Comparison of ENCODE assay signal across 8 mouse cellular contexts in the genomic region with DNA sequence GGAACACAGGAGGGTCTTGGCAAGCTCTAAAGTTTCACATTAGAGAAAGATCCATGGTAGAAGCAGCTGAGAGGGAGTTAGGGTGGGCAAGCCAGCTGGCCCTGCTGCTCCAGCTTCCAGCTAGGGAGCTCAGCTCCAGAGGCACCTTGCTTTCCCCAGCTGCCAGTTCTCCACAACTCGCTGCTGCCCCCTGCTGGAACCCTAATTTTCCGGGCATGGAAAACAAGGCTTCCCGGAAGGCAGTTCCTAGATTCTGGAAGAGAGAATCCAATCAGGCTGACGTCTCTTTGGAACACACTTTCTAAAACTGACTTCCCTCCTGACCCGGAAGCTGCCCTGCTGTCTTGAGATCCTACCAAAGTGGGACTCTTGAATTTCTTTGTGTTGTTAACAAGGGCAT. TPM values are rescaled to one million over a fixed set of nuclear protein-coding genes. Genes with fewer than 3 reads are reported as not detected.
A peak's percentile ranks its signal among the peaks of the same experiment; 100 is the strongest.
DNase-seq lines count a peak whose midpoint lies in the region; ATAC-seq and TF ChIP-seq lines count a peak whose summit lies in the region.

No protein-coding gene starts in this region.

- no peak overlapping the region for H3K27ac ChIP-seq in kidney, postnatal 0 days
- no peak overlapping the region for H3K27ac ChIP-seq in liver, adult 2 months (replicated peaks; ENCODE audit: insufficient read depth, low read depth, low read length)

- TF ChIP-seq CTCF in kidney, postnatal 0 days (IDR thresholded peaks at IDR 0.05; ENCODE audit: low read depth), result peak; percentile 96
- TF ChIP-seq CTCF in liver, adult 2 months (IDR thresholded peaks at IDR 0.05; ENCODE audit: low read depth, low read length), result peak; percentile 95

- H3K9ac ChIP-seq in kidney, postnatal 0 days (ENCODE audit: low read depth, low read length), result no peak overlapping the region
- no peak overlapping the region for H3K9ac ChIP-seq in liver, adult 2 months (ENCODE audit: low read depth, low read length)

- H3K4me3 ChIP-seq in kidney, postnatal 0 days (replicated peaks; ENCODE audit: low read depth, low read length), result no peak overlapping the region
- H3K4me3 ChIP-seq in liver, adult 2 months (ENCODE audit: insufficient read depth, low read depth, low read length), result no peak overlapping the region

- H3K36me3 ChIP-seq in kidney, postnatal 0 days (ENCODE audit: insufficient read depth, low read length), result peaks cover 6% of the 10 kb centered on the region; the same call in 1 of the 2 replicates
- H3K36me3 ChIP-seq in liver, adult 2 months (ENCODE audit: control insufficient read depth, insufficient read depth, low read length), result no peaks in the 10 kb centered on the region

- H3K4me1 ChIP-seq in kidney, postnatal 0 days (replicated peaks; ENCODE audit: insufficient read depth, low read length), result 0 out of 2 replicates have a peak, but pooled peaks cover 20% of the 10 kb centered on the region
- H3K4me1 ChIP-seq in liver, adult 2 months (ENCODE audit: control insufficient read depth, insufficient read depth, low read length), result no peaks in the 10 kb centered on the region; the same call in 1 of the 2 replicates

- peaks cover 10% of the 10 kb centered on the region for H3K27me3 ChIP-seq in kidney, postnatal 0 days (ENCODE audit: insufficient read depth, low read length)
- no peaks in the 10 kb centered on the region for H3K27me3 ChIP-seq in liver, adult 2 months (ENCODE audit: control insufficient read depth, insufficient read depth, low read length)

- 2% methylated on average over 5 of the region's 5 CpGs for WGBS in kidney, postnatal 0 days
- WGBS in liver, adult 2 months, result 1% methylated on average over 5 of the region's 5 CpGs

- H3K4me2 ChIP-seq in kidney, postnatal 0 days (ENCODE audit: low read length), result no peak overlapping the region

- no peak for TF ChIP-seq POLR2A in liver, adult 2 months (IDR thresholded peaks at IDR 0.05; ENCODE audit: extremely low read depth, insufficient read depth, low read length)

- DNase-seq in ovary, postnatal 10 days (ENCODE audit: low spot score), result peak; percentile 93
- no peak for DNase-seq in ovary, adult 18-20 months (ENCODE audit: low spot score)
- DNase-seq in cerebellum, adult 9-10 months, result peak; percentile 91
- DNase-seq in frontal cortex, postnatal 14 days (ENCODE audit: low spot score in 2 of 2), result peak; percentile 64 to 91
- DNase-seq in kidney, postnatal 0 days (ENCODE audit: low spot score), result peak; percentile 91
- DNase-seq in liver, adult 2 months (ENCODE audit: extremely low read depth, low read depth, low spot score), result peak; percentile 51
- peak; percentile 95 for DNase-seq in ovary, postnatal 14 days (ENCODE audit: low spot score)
- DNase-seq in thymus, postnatal 10 days (ENCODE audit: low spot score in 2 of 2), result peak; percentile 57 to 77

- no peaks in the 10 kb centered on the region for H3K9me3 ChIP-seq in kidney, postnatal 0 days (replicated peaks; ENCODE audit: low read length)

- no peaks in the 10 kb centered on the region for H3K79me2 ChIP-seq in liver, adult 2 months (ENCODE audit: control insufficient read depth, insufficient read depth, low read length)

- ATAC-seq in kidney, postnatal 0 days (replicated peaks; ENCODE audit: low FRiP score, low read depth), result no peak

RNA-seq across cellular contexts. Expression of gene Cavin1, which starts 13.4 kb away (rescaled TPM):
- polyA plus RNA-seq in kidney, postnatal 0 days (2015; fragmentation: Nextera tagmentation; extraction: Ambion mirVana), result 143 and 156 TPM in 2 replicates
- total RNA-seq in liver, adult 2 months (2014; rRNA removed), result 3.8 and 4.1 TPM in 2 replicates
- 3.9 and 4.0 TPM in 2 replicates for polyA plus RNA-seq in liver, adult 2 months (2012; rRNA removed)

RNA-seq across cellular contexts. Expression of gene Stat3, which starts 17.9 kb away (rescaled TPM):
- 48.0 and 51.8 TPM in 2 replicates for polyA plus RNA-seq in kidney, postnatal 0 days (2015; fragmentation: Nextera tagmentation; extraction: Ambion mirVana)
- 58.5 and 76.4 TPM in 2 replicates for total RNA-seq in liver, adult 2 months (2014; rRNA removed)
- 48.7 and 60.4 TPM in 2 replicates for polyA plus RNA-seq in liver, adult 2 months (2012; rRNA removed)

RNA-seq across cellular contexts. Expression of gene Atp6v0a1, which starts 52.0 kb away (rescaled TPM):
- polyA plus RNA-seq in kidney, postnatal 0 days (2015; fragmentation: Nextera tagmentation; extraction: Ambion mirVana), result 33.8 and 35.1 TPM in 2 replicates
- total RNA-seq in liver, adult 2 months (2014; rRNA removed), result 21.5 and 26.8 TPM in 2 replicates
- 37.7 and 39.2 TPM in 2 replicates for polyA plus RNA-seq in liver, adult 2 months (2012; rRNA removed)

Comparison
In these comparisons a context has a peak if more than half of its experiments do, and no peak if none do; other contexts are left out.
1. RNA of gene Cavin1, which starts 13.4 kb away (polyA plus RNA-seq): 143 to 156 TPM in kidney, postnatal 0 days; 3.9 to 4.0 TPM in liver, adult 2 months; every median in the first group is over 10 times any median in the second.